Comparison of ENCODE assay signal across 16 mouse cellular contexts in genomic region chr7:132758875-132759274, GRCm38 (mm10). TPM values are rescaled to one million over a fixed set of nuclear protein-coding genes. Genes with fewer than 3 reads are reported as not detected.
DNase-seq lines count a peak whose midpoint lies in the region; ATAC-seq lines count a peak whose summit lies in the region.
"Had no signal": no experiment of that assay in that cellular context is flagged by ENCODE, and none has a peak within 500 bp of the region (broad histone marks: within the 10 kb centered on the region; RNA-seq: fewer than 3 reads in every experiment).

No protein-coding gene starts in this region.

- no peak overlapping the region for H3K9ac ChIP-seq in forebrain, embryonic 15.5 days (replicated peaks)
- H3K9ac ChIP-seq in forebrain, embryonic 12.5 days: no peak overlapping the region
- H3K9ac ChIP-seq: liver, embryonic 14.5 days; neural tube, embryonic 12.5 days had no signal

- H3K27me3 ChIP-seq in forebrain, embryonic 15.5 days: no peaks in the 10 kb centered on the region
- no peaks in the 10 kb centered on the region for H3K27me3 ChIP-seq in forebrain, embryonic 12.5 days
- H3K27me3 ChIP-seq: neural tube, embryonic 12.5 days had no signal

- ATAC-seq in forebrain, embryonic 15.5 days (replicated peaks): peak; percentile 47; the same call in 1 of the 2 replicates
- no peak for ATAC-seq in forebrain, embryonic 12.5 days (ENCODE audit: low FRiP score)
- ATAC-seq in inflammation-experienced regulatory T-cells, adult 6 months: no peak

- H3K27ac ChIP-seq in forebrain, embryonic 15.5 days (replicated peaks): peak overlapping the region; percentile 74
- no peak overlapping the region for H3K27ac ChIP-seq in forebrain, embryonic 12.5 days
- H3K27ac ChIP-seq: liver, embryonic 14.5 days; macrophage; neural tube, embryonic 12.5 days had no signal

- H3K4me3 ChIP-seq in forebrain, embryonic 15.5 days: no peak overlapping the region
- no peak overlapping the region for H3K4me3 ChIP-seq in forebrain, embryonic 12.5 days (replicated peaks)
- H3K4me3 ChIP-seq: neural tube, embryonic 12.5 days had no signal

- WGBS in forebrain, embryonic 15.5 days: 49% methylated on average over 5 of the region's 5 CpGs
- 75% methylated on average over 5 of the region's 5 CpGs for WGBS in forebrain, embryonic 12.5 days

- no peaks in the 10 kb centered on the region for H3K9me3 ChIP-seq in forebrain, embryonic 15.5 days
- no peaks in the 10 kb centered on the region for H3K9me3 ChIP-seq in forebrain, embryonic 12.5 days
- H3K9me3 ChIP-seq: neural tube, embryonic 12.5 days had no signal

- DNase-seq in layer of hippocampus, adult 9-11 months: peak; percentile 59
- no peak for DNase-seq in layer of hippocampus, postnatal 25 days (ENCODE audit: extremely low spot score in 1 of 2, low spot score in 1 of 2)
- peak; percentile 61 to 74 for DNase-seq in cerebellum, postnatal 14 days
- DNase-seq in retina, postnatal 7 days (ENCODE audit: low read depth, low spot score): peak; percentile 52
- DNase-seq: embryo, embryonic 11 days; gastrocnemius, postnatal 25 days; kidney, adult 2 months; kidney, postnatal 14 days; thymus, postnatal 25 days had no signal

- no peak overlapping the region for H3K4me2 ChIP-seq in forebrain, embryonic 15.5 days (replicated peaks)
- H3K4me2 ChIP-seq in forebrain, embryonic 12.5 days: no peak overlapping the region
- H3K4me2 ChIP-seq: midbrain, embryonic 11.5 days; neural tube, embryonic 12.5 days had no signal

- peaks cover 8% of the 10 kb centered on the region for H3K36me3 ChIP-seq in forebrain, embryonic 15.5 days
- H3K36me3 ChIP-seq in forebrain, embryonic 12.5 days (replicated peaks): peaks cover 49% of the 10 kb centered on the region

- H3K4me1 ChIP-seq in forebrain, embryonic 15.5 days: peaks cover 27% of the 10 kb centered on the region
- peaks cover 19% of the 10 kb centered on the region for H3K4me1 ChIP-seq in forebrain, embryonic 12.5 days

RNA-seq across cellular contexts. Expression of gene Fam53b, which starts 54.8 kb away (rescaled TPM):
- polyA plus RNA-seq in forebrain, embryonic 15.5 days (2015; fragmentation: Nextera tagmentation; extraction: Ambion mirVana): 27.8 and 34.8 TPM in 2 replicates
- polyA plus RNA-seq in forebrain, embryonic 12.5 days (2016; fragmentation: Nextera tagmentation; extraction: Ambion mirVana): 41.7 and 47.7 TPM in 2 replicates
- 10 to 100 TPM; 34.6 to 40.9 TPM for total RNA-seq in layer of hippocampus, postnatal 25 days (2021)
- 10 to 100 TPM; 53.1 to 85.7 (median 80.7) TPM for polyA plus RNA-seq in inflammation-experienced regulatory T-cells, adult 6 months (2017; shearing (Covaris generic))

Comparison
In these comparisons a context has a peak if more than half of its experiments do, and no peak if none do; other contexts are left out.
1. DNase-seq: peak in layer of hippocampus, adult 9-11 months (single experiment), cerebellum, postnatal 14 days (2 of 2) and retina, postnatal 7 days (single experiment); none in layer of hippocampus, postnatal 25 days (0 of 2).